Mouse (Mus musculus): Measurements from ENCODE around the gene Gm36245.
A peak's percentile ranks its signal among the peaks of the same experiment; 100 is the strongest.
"Not testable (repeated sequence)": the region's sequence is repeated elsewhere in the genome, so short reads cannot be mapped to it uniquely, and the experiment has no call there.

Gene Gm36245

DNA sequence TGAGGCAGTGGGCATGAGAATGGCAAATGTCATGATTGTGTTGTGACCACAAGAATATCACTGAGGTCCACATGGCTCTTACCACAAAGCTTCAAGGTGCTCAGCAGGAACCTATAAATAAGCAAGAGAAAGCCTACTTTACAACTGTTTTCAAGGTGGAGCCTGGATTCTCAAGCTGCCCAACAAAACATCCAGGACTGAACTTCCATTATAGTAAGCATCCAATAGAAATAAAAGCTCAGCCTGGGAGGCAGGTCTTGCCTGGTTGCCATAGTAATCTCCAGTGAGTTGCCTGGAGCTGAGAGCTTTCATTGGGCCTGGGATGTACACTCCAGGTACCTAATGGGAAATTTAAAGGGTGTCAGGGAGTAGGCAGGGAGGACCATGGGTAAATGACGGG, at the start of gene Gm36245:
Gene Gm36245 (plus strand): TSS at position 301 of the 400 bp plus-strand sequence.
- no peak for DNase-seq (ENCODE audit: low spot score)

DNA sequence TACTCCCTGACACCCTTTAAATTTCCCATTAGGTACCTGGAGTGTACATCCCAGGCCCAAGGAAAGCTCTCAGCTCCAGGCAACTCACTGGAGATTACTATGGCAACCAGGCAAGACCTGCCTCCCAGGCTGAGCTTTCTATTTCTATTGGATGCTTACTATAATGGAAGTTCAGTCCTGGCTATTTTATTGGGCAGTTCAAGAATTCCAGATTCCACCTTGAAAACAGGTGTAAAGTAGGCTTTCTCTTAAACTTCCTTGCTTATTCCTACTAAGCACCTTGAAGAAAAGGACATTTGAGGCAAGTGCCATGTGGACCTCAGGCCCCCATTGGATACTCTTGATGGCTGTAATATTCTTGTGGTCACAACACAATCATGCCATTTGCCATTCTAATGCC, 37.3 kb upstream of the Gm36245 start, which contains the start of gene 1700025B11Rik:
Gene 1700025B11Rik (minus strand): TSS at position 101 of the 400 bp plus-strand sequence.
- DNase-seq (ENCODE audit: low spot score) = no peak

DNA sequence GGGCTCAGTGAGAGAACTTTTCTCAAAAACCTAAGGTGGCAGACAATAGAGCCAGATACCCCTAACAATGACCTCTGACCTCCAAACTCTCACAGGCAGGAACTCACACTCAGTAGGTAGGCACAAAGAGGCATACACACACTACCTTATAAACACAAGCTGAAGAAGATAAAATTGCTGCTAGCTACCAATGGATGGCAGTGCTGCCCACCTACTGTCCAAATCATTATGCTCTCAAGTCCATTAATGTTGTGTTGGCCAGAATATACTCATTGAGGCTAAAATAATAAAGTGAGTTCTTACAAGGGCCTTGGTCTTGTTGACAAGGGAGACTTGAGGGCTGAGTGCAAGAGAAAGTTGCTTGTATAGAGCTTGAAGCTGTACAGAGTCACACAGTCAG, 35.8 kb upstream of the Gm36245 start:
- DNase-seq (ENCODE audit: low spot score) = no peak

- DNase-seq (ENCODE audit: low spot score) = no peak
Measured at GRCm38 (mm10) chr15:77578801-77579200, 20.3 kb upstream of the Gm36245 start.

DNA sequence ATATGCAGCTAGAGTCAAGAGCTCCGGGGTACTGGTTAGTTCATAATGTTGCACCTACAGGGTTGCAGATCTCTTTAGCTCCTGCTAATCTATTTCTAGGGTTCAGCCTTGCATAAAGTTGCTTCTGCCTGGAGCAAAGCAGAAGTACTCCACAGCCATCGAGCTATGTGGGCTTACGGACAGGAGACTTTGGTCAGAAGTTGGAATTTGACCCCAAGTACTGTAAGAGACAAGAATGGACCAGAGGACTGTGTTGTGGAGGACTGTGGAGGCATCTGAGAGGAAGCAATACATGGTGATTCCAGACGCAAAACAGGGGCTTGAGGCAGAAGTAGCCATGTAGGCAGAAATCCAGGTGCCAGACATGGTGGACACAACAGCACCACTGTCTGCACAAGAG, 19.7 kb upstream of the Gm36245 start:
- no peak for DNase-seq (ENCODE audit: low spot score)

GRCm38 (mm10) chr15:77581681-77582080, 17.4 kb upstream of the Gm36245 start:
- peak; percentile 32 for DNase-seq (ENCODE audit: low spot score)

DNA sequence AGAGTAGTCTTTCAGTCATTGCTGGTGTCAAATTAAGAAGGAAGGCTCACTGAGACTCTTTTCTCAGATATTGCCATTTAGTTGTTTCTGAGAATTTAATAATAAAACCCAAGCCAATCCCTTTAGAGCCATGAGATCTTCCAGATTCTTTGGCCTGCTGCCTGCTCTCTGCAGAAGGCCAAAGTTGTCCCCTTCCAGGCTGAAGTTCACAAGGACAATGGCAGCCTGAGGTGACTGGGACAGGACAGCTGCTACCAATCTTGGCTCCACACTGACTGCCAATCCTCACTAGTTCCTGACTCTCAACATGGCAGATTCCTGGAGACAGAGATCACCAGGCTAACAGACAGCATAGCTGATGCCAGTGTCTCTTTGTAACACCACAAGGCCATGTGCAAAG, 12.0 kb upstream of the Gm36245 start:
- no peak for DNase-seq (ENCODE audit: low spot score)

- no peak for DNase-seq (ENCODE audit: low spot score)
Measured at GRCm38 (mm10) chr15:77588981-77589380, 10.1 kb upstream of the Gm36245 start.

GRCm38 (mm10) chr15:77590881-77591280, 8.2 kb upstream of the Gm36245 start:
- no peak for DNase-seq (ENCODE audit: low spot score)

DNA sequence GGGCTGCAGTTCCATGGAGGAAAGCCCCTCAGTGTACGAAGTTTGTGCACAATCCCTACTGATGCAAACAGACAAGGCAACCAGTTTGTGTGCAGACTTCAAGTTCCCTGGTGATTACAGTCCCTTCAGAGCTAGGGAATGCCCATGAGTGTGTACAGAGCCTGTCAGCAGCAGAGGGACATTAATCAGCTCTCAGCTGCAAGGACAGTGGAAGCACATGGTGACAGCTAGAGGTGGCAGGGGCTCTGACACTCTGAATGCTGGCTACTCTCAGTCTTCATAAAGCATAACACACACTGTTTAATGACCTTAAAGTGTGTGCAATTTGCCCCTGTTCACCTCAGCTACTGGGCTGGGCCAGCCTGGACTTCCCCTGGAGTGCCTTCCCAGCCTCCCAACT, 5.5 kb upstream of the Gm36245 start:
- no peak for DNase-seq (ENCODE audit: low spot score)

DNA sequence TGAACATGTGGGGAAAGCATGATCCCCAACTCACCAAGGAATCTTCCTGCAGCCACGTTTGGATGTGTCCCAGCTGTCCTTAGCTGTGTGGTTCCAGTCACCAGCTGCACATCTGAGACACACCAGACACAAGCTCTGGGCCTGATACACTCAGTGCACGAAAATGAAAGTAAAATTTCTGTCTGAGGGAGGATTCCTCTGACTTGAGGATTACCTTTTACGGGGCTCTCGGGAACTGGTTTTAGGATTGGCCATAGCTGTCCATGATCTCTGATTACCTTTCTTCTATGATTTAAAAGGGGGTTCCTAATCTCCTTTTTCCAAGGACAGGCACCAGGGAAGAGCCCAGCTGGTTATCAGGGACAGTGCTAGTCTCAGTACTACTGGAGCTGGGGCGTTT, 3.1 kb upstream of the Gm36245 start, which contains the start of gene Apol10b:
Gene Apol10b (minus strand): TSS at position 165 of the 400 bp plus-strand sequence.
- no peak for DNase-seq (ENCODE audit: low spot score)

GRCm38 (mm10) chr15:77598429-77598828, 629 bp upstream of the Gm36245 start:
- no peak for DNase-seq (ENCODE audit: low spot score)

- no peak for DNase-seq (ENCODE audit: low spot score)
Measured at GRCm38 (mm10) chr15:77606069-77606468, 7.0 kb downstream of the Gm36245 start.

DNA sequence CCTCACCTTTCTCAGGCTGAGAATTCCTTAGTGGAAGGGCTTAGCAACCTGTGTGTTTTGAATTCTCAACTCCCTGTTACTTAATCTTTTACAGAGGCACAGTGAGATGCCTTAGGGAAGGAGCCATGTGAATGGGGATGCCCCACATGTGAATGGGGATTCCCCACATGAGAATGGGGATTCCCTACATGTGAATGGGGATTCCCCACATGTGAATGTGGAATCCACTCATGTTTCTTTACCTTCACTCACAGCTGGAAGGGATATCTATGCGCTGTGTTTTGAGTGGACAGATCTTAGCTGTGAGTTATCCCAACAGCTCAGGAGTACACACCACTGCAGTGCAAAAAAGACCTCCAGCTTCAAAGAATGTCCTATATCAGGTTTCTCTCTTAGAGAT, 25.7 kb downstream of the Gm36245 start:
- DNase-seq (ENCODE audit: low spot score) = no peak

GRCm38 (mm10) chr15:77626471-77626870, 27.4 kb downstream of the Gm36245 start:
- DNase-seq (ENCODE audit: low spot score) = not testable (repeated sequence)

DNA sequence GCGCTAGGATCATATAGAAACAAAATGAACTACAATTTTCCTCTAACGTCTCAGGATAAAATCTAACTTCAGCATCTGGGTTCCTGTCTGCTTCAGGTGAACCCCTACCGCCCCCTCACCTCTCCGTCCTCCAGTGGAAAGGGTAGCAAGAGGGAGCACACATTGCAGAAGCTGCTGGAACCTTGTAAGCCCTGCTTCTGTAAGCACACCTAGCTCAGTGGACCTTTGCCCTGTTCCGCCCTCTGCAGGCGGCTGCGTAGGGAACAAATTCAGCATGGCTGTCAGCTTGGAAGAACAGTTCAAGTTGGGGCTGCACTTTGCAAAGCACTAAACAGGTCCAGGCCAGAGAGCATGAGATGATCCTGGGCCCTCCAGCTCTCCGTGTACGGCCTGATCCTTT, 29.6 kb downstream of the Gm36245 start:
- DNase-seq (ENCODE audit: low spot score) = not testable (repeated sequence)

DNA sequence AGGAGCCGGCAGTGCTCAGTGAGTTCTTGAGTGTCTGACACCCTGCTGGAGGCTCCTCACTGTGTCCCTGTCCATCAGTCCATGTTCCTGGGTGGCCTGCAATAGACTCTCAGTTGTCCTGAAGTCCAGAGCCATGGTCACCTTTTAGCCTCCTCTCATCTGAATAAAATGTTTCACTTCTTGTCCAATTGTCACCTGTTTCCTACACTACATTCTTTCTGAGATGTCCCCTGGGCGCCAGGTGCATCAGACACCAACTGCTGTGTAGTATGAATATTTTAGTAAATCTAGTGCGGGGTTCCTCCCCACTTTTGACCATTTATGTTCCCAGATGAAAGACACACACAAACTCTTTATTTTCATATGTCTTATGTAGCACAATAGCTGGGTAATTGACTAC, 30.8 kb downstream of the Gm36245 start:
- DNase-seq (ENCODE audit: low spot score) = not testable (repeated sequence)

DNA sequence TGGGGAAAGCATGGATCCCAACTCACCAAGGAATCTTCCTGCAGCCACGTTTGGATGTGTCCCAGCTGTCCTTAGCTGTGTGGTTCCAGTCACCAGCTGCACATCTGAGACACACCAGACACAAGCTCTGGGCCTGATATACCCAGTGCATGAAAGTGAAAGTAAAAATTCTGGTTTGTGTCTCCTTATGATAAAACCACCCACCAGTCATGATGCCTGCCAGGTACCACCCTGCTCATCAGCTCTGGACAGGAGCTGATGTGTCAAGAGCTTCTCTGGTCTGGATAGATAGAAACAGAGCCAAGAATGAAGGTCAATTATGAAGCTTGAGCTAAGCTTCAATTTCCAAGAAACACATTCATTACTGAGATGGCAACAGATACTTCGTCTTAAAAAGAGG, 44.1 kb downstream of the Gm36245 start, which contains the start of gene Apol11b:
Gene Apol11b (minus strand): TSS at position 111 of the 400 bp plus-strand sequence.
- not testable (repeated sequence) for DNase-seq (ENCODE audit: low spot score)

GRCm38 (mm10) chr15:77651143-77651542, 52.1 kb downstream of the Gm36245 start:
- not testable (repeated sequence) for DNase-seq (ENCODE audit: low spot score)
